Mouse (Mus musculus): Measurements from ENCODE around the gene Ppp2r1b. TPM values are rescaled to one million over a fixed set of nuclear protein-coding genes. Genes with fewer than 3 reads are reported as not detected.

Ppp2r1b gene
- polyA plus RNA-seq, 1 experiment = 13.0 TPM

- H3K27ac ChIP-seq (ENCODE audit: insufficient read depth, low read depth, low read length) = no peak overlapping the region
- WGBS = 68% methylated on average over 5 of the region's 5 CpGs
- no peaks in the 10 kb centered on the region for H3K36me3 ChIP-seq (ENCODE audit: control insufficient read depth, insufficient read depth, low read length)
- H3K4me3 ChIP-seq (ENCODE audit: insufficient read depth, low read depth, low read length) = no peak overlapping the region
- H3K4me1 ChIP-seq (ENCODE audit: control insufficient read depth, insufficient read depth, low read length) = no peaks in the 10 kb centered on the region
- H3K27me3 ChIP-seq (replicated peaks; ENCODE audit: control insufficient read depth, insufficient read depth, low read length) = no peaks in the 10 kb centered on the region
- TF ChIP-seq POLR2A (IDR thresholded peaks at IDR 0.05; ENCODE audit: low read depth, low read length) (no peak), CTCF (conservative IDR thresholded peaks at IDR 0.05; ENCODE audit: insufficient read depth, insufficient read length, low read depth, low read length) (no peak)
- DNase-seq = no peak
These were observed 77.5 kb downstream of the Ppp2r1b start for GRCm38 (mm10) chr9:50922363-50923153.

GRCm38 (mm10) chr9:50924454-50924853 lies 79.4 kb downstream of the Ppp2r1b start:
- TF ChIP-seq CTCF (conservative IDR thresholded peaks at IDR 0.05; ENCODE audit: insufficient read depth, insufficient read length, low read depth, low read length) (no peak), POLR2A (IDR thresholded peaks at IDR 0.05; ENCODE audit: low read depth, low read length) (no peak)
- H3K36me3 ChIP-seq (ENCODE audit: control insufficient read depth, insufficient read depth, low read length) = no peaks in the 10 kb centered on the region
- no peaks in the 10 kb centered on the region for H3K27me3 ChIP-seq (replicated peaks; ENCODE audit: control insufficient read depth, insufficient read depth, low read length)
- no peak overlapping the region for H3K27ac ChIP-seq (ENCODE audit: insufficient read depth, low read depth, low read length)
- no peak for DNase-seq
- H3K4me3 ChIP-seq (ENCODE audit: insufficient read depth, low read depth, low read length) = no peak overlapping the region
- no peaks in the 10 kb centered on the region for H3K4me1 ChIP-seq (ENCODE audit: control insufficient read depth, insufficient read depth, low read length)

GRCm38 (mm10) chr9:50925801-50926200 lies 80.7 kb downstream of the Ppp2r1b start:
- H3K27ac ChIP-seq (ENCODE audit: insufficient read depth, low read depth, low read length) = no peak overlapping the region
- no peaks in the 10 kb centered on the region for H3K27me3 ChIP-seq (replicated peaks; ENCODE audit: control insufficient read depth, insufficient read depth, low read length)
- no peak for DNase-seq
- WGBS = 90% methylated on average over 4 of the region's 4 CpGs
- H3K36me3 ChIP-seq (ENCODE audit: control insufficient read depth, insufficient read depth, low read length) = no peaks in the 10 kb centered on the region
- H3K4me1 ChIP-seq (ENCODE audit: control insufficient read depth, insufficient read depth, low read length) = no peaks in the 10 kb centered on the region
- TF ChIP-seq POLR2A (IDR thresholded peaks at IDR 0.05; ENCODE audit: low read depth, low read length) (no peak), CTCF (conservative IDR thresholded peaks at IDR 0.05; ENCODE audit: insufficient read depth, insufficient read length, low read depth, low read length) (no peak)
- H3K4me3 ChIP-seq (ENCODE audit: insufficient read depth, low read depth, low read length) = no peak overlapping the region

GRCm38 (mm10) chr9:50929986-50930385 lies 84.9 kb downstream of the Ppp2r1b start:
- Histone ChIP-seq H3K27ac (ENCODE audit: insufficient read depth, low read depth, low read length) (no peak overlapping the region), H3K27me3 (replicated peaks; ENCODE audit: control insufficient read depth, insufficient read depth, low read length) (no peaks in the 10 kb centered on the region), H3K36me3 (ENCODE audit: control insufficient read depth, insufficient read depth, low read length) (no peaks in the 10 kb centered on the region; the same call in 1 of the 2 replicates), H3K4me3 (ENCODE audit: insufficient read depth, low read depth, low read length) (no peak overlapping the region), H3K4me1 (ENCODE audit: control insufficient read depth, insufficient read depth, low read length) (no peaks in the 10 kb centered on the region)
- DNase-seq = no peak
- TF ChIP-seq CTCF (conservative IDR thresholded peaks at IDR 0.05; ENCODE audit: insufficient read depth, insufficient read length, low read depth, low read length) (no peak), POLR2A (IDR thresholded peaks at IDR 0.05; ENCODE audit: low read depth, low read length) (no peak)

GRCm38 (mm10) chr9:50941804-50942401 lies 96.8 kb downstream of the Ppp2r1b start:
- H3K27me3 ChIP-seq (replicated peaks; ENCODE audit: control insufficient read depth, insufficient read depth, low read length) = no peaks in the 10 kb centered on the region
- TF ChIP-seq CTCF (conservative IDR thresholded peaks at IDR 0.05; ENCODE audit: insufficient read depth, insufficient read length, low read depth, low read length) (no peak), POLR2A (IDR thresholded peaks at IDR 0.05; ENCODE audit: low read depth, low read length) (no peak)
- no peak overlapping the region for H3K4me3 ChIP-seq (ENCODE audit: insufficient read depth, low read depth, low read length)
- H3K4me1 ChIP-seq (ENCODE audit: control insufficient read depth, insufficient read depth, low read length) = no peaks in the 10 kb centered on the region
- WGBS = 69% methylated on average over 3 of the region's 3 CpGs
- no peak for DNase-seq
- no peak overlapping the region for H3K27ac ChIP-seq (ENCODE audit: insufficient read depth, low read depth, low read length)
- no peaks in the 10 kb centered on the region for H3K36me3 ChIP-seq (ENCODE audit: control insufficient read depth, insufficient read depth, low read length)

GRCm38 (mm10) chr9:50942711-50943110 lies 97.6 kb downstream of the Ppp2r1b start:
- Histone ChIP-seq H3K4me3 (ENCODE audit: insufficient read depth, low read depth, low read length) (no peak overlapping the region), H3K4me1 (ENCODE audit: control insufficient read depth, insufficient read depth, low read length) (no peaks in the 10 kb centered on the region), H3K27me3 (replicated peaks; ENCODE audit: control insufficient read depth, insufficient read depth, low read length) (no peaks in the 10 kb centered on the region), H3K36me3 (ENCODE audit: control insufficient read depth, insufficient read depth, low read length) (no peaks in the 10 kb centered on the region), H3K27ac (ENCODE audit: insufficient read depth, low read depth, low read length) (no peak overlapping the region)
- WGBS = 91% methylated on average over 2 of the region's 2 CpGs
- TF ChIP-seq POLR2A (IDR thresholded peaks at IDR 0.05; ENCODE audit: low read depth, low read length) = no peak
- TF ChIP-seq CTCF (conservative IDR thresholded peaks at IDR 0.05; ENCODE audit: insufficient read depth, insufficient read length, low read depth, low read length) = no peak
- DNase-seq = no peak

Other genes with a start within 250 kb of the Ppp2r1b start
- gene Sdhd, start 241.5 kb upstream of the Ppp2r1b start, polyA plus RNA-seq (2012; rRNA removed) = 541 and 551 TPM in 2 replicates
- gene Timm8b, start 241.4 kb upstream of the Ppp2r1b start, polyA plus RNA-seq (2012; rRNA removed) = 292 and 335 TPM in 2 replicates
- 2.1 and 2.7 TPM in 2 replicates for gene Pih1d2, start 228.0 kb upstream of the Ppp2r1b start, polyA plus RNA-seq (2012; rRNA removed)
- 4.1 and 5.1 TPM in 2 replicates for gene Nkapd1, start 227.8 kb upstream of the Ppp2r1b start, polyA plus RNA-seq (2012; rRNA removed)
- 60.8 and 70.8 TPM in 2 replicates for gene Dlat, start 185.5 kb upstream of the Ppp2r1b start, polyA plus RNA-seq (2012; rRNA removed)
- gene Dixdc1, start 105.8 kb upstream of the Ppp2r1b start, polyA plus RNA-seq (2012; rRNA removed) = 4.6 and 5.3 TPM in 2 replicates
- 39.0 and 41.1 TPM in 2 replicates for gene 2310030G06Rik, start 98.8 kb upstream of the Ppp2r1b start, polyA plus RNA-seq (2012; rRNA removed)
- gene Cryab, start 94.0 kb upstream of the Ppp2r1b start, polyA plus RNA-seq (2012; rRNA removed) = 548 and 676 TPM in 2 replicates
- 20.0 and 21.1 TPM in 2 replicates for gene Hspb2, start 92.9 kb upstream of the Ppp2r1b start, polyA plus RNA-seq (2012; rRNA removed)
- 3.6 and 4.3 TPM in 2 replicates for gene Fdxacb1, start 77.1 kb upstream of the Ppp2r1b start, polyA plus RNA-seq (2012; rRNA removed)
- gene Alg9, start 70.3 kb upstream of the Ppp2r1b start, polyA plus RNA-seq (2012; rRNA removed) = 20.3 and 21.3 TPM in 2 replicates
- 97.4 and 111 TPM in 2 replicates for gene 1110032A03Rik, start 69.8 kb upstream of the Ppp2r1b start, polyA plus RNA-seq (2012; rRNA removed)
- 18.5 and 20.0 TPM in 2 replicates for gene Sik2, start 163.8 kb downstream of the Ppp2r1b start, polyA plus RNA-seq (2012; rRNA removed)
- not detected in 2 replicates for gene Btg4, start 215.6 kb downstream of the Ppp2r1b start, polyA plus RNA-seq (2012; rRNA removed)
- 4.5 and 4.6 TPM in 2 replicates for gene Layn, start 231.8 kb downstream of the Ppp2r1b start, polyA plus RNA-seq (2012; rRNA removed)